Mouse (Mus musculus): Measurements from ENCODE around the gene Arsg.

The Arsg gene

GRCm38 (mm10) chr11:109473171-109474085 is at the start of gene Arsg, which contains the start of gene Slc16a6:
Gene Arsg (plus strand): TSS chr11:109473374.
Gene Slc16a6 (minus strand): TSS chr11:109473598.
- peak; percentile 96 for DNase-seq (ENCODE audit: low read depth)

- peak; percentile 100 for DNase-seq (ENCODE audit: low read depth)
Measured at GRCm38 (mm10) chr11:109425392-109426271, 47.5 kb upstream of the Arsg start, which contains the start of gene Amz2. Gene Amz2 (plus strand): TSS chr11:109425946.

GRCm38 (mm10) chr11:109426272-109426586 is 46.9 kb upstream of the Arsg start:
- DNase-seq (ENCODE audit: low read depth), result no peak

GRCm38 (mm10) chr11:109427353-109427752 is 45.8 kb upstream of the Arsg start:
- no peak for DNase-seq (ENCODE audit: low read depth)

- DNase-seq (ENCODE audit: low read depth), result peak; percentile 59
Measured at GRCm38 (mm10) chr11:109434233-109434798, 38.9 kb upstream of the Arsg start.

- DNase-seq (ENCODE audit: low read depth), result peak; percentile 51
Measured at GRCm38 (mm10) chr11:109436889-109437288, 36.3 kb upstream of the Arsg start.

GRCm38 (mm10) chr11:109439209-109439608 is 34.0 kb upstream of the Arsg start:
- no peak for DNase-seq (ENCODE audit: low read depth)

- no peak for DNase-seq (ENCODE audit: low read depth)
Measured at GRCm38 (mm10) chr11:109439829-109440340, 33.3 kb upstream of the Arsg start.

GRCm38 (mm10) chr11:109440641-109441040 is 32.5 kb upstream of the Arsg start:
- DNase-seq (ENCODE audit: low read depth), result no peak

- peak; percentile 71 for DNase-seq (ENCODE audit: low read depth)
Measured at GRCm38 (mm10) chr11:109441119-109441518, 32.1 kb upstream of the Arsg start.

GRCm38 (mm10) chr11:109442166-109442730 is 30.9 kb upstream of the Arsg start:
- peak; percentile 26 for DNase-seq (ENCODE audit: low read depth)

- peak; percentile 32 for DNase-seq (ENCODE audit: low read depth)
Measured at GRCm38 (mm10) chr11:109443468-109444263, 29.5 kb upstream of the Arsg start.

GRCm38 (mm10) chr11:109444600-109444999 is 28.6 kb upstream of the Arsg start:
- peak; percentile 70 for DNase-seq (ENCODE audit: low read depth)

- peak; percentile 80 for DNase-seq (ENCODE audit: low read depth)
Measured at GRCm38 (mm10) chr11:109445438-109446035, 27.6 kb upstream of the Arsg start.

GRCm38 (mm10) chr11:109451169-109451568 is 22.0 kb upstream of the Arsg start:
- DNase-seq (ENCODE audit: low read depth), result no peak

GRCm38 (mm10) chr11:109456261-109456660 is 16.9 kb upstream of the Arsg start:
- no peak for DNase-seq (ENCODE audit: low read depth)

GRCm38 (mm10) chr11:109458165-109458564 is 15.0 kb upstream of the Arsg start:
- DNase-seq (ENCODE audit: low read depth), result no peak

GRCm38 (mm10) chr11:109460586-109460985 is 12.6 kb upstream of the Arsg start:
- no peak for DNase-seq (ENCODE audit: low read depth)

GRCm38 (mm10) chr11:109465068-109465467 is 8.1 kb upstream of the Arsg start:
- DNase-seq (ENCODE audit: low read depth), result no peak

GRCm38 (mm10) chr11:109466987-109467386 is 6.2 kb upstream of the Arsg start:
- DNase-seq (ENCODE audit: low read depth), result no peak
